Mouse (Mus musculus): ENCODE measurements around the gene Hdc. TPM values are rescaled to one million over a fixed set of nuclear protein-coding genes. Genes with fewer than 3 reads are reported as not detected.

Hdc gene
- 6.9 TPM for polyA plus RNA-seq (2014; fragmentation: Illumina TruSeq; extraction: RNeasy Lipid Tissue Mini Kit (QIAGEN cat#74804); ENCODE audit: low read depth, low replicate concordance)

GRCm38 (mm10) chr2:126619249-126619704 is at the start of gene Hdc:
Hdc (minus strand) TSS chr2:126619299.

DNA sequence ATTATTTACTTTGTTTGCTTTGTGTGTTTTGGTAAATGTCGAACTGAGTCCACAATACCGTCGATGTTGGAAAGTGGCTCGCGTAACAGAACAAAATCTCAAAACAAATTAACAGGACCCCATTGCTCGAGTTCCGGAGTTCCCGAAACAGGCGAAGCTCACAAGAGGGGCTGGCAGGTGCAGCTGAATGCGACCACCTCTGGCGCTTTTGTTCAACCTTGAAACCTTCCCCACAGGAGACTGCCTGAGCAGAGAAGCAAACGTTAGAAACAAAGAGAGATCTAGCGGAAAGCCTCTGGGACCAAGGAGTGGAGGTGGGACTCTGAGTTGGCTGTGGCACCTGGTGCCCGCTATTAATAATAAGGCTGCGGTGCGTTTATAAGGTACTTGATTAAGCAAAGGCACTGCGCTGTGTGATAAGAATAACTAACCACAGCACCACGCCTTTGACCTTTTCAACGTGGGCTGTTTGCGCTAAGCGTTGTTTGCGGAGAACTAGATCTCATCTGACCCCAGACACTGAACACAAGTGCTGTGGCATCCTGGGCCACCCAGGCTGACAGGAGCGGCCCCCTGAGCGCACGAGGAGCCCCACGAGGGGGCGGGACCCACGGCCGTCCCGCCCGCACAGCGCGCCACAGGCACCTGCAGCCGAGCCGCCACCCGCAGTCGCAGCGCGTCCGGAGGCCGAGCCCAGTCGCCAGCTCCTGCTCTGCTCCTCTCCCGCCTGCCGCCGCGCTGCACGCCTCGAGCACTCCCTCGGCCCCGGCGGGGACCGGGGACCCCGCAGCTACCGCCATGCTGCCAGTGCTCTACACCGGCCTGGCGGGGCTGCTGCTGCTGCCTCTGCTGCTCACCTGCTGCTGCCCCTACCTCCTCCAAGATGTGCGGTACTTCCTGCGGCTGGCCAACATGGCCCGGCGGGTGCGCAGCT is 66.5 kb downstream of the Hdc start, which contains the start of gene Slc27a2:
Gene Slc27a2, plus strand, starts transcription at position 51 of the 934 bp plus-strand sequence.

Other genes starting within 250 kb of the Hdc start
- 0.59 TPM for gene Atp8b4, start 118.6 kb downstream of the Hdc start, polyA plus RNA-seq (2014; fragmentation: Illumina TruSeq; extraction: RNeasy Lipid Tissue Mini Kit (QIAGEN cat#74804); ENCODE audit: low read depth, low replicate concordance)
- 1.8 TPM for gene Slc27a2, start 66.9 kb downstream of the Hdc start, polyA plus RNA-seq (2014; fragmentation: Illumina TruSeq; extraction: RNeasy Lipid Tissue Mini Kit (QIAGEN cat#74804); ENCODE audit: low read depth, low replicate concordance)
- 38.1 TPM for gene Gabpb1, start 57.0 kb upstream of the Hdc start, polyA plus RNA-seq (2014; fragmentation: Illumina TruSeq; extraction: RNeasy Lipid Tissue Mini Kit (QIAGEN cat#74804); ENCODE audit: low read depth, low replicate concordance)
- 337 TPM for gene Usp8, start 88.0 kb upstream of the Hdc start, polyA plus RNA-seq (2014; fragmentation: Illumina TruSeq; extraction: RNeasy Lipid Tissue Mini Kit (QIAGEN cat#74804); ENCODE audit: low read depth, low replicate concordance)
- gene Usp50, start 164.2 kb upstream of the Hdc start, polyA plus RNA-seq (2014; fragmentation: Illumina TruSeq; extraction: RNeasy Lipid Tissue Mini Kit (QIAGEN cat#74804); ENCODE audit: low read depth, low replicate concordance), result 146 TPM